Mouse (Mus musculus) limb, embryonic 14.5 days (tissue): ENCODE data around the gene Napsa. TPM values are rescaled to one million over a fixed set of nuclear protein-coding genes. Genes with fewer than 3 reads are reported as not detected.

Source experiments
- ATAC-seq: fragments of 200-750 bp; cut with Nextera tagmentation; 2 replicates; pipeline ENCODE4 v1.8.0; 2017; ENCODE audit warnings: low read depth, moderate number of reproducible peaks, moderate TSS enrichment; ENCODE audit not compliant: low FRiP score
- DNase-seq: peaks from one replicate; pipeline ENCODE4 v3.0.0-alpha.2; 2015; ENCODE audit warnings: low spot score
- H3K27ac ChIP-seq: fragments of 300-500 bp; sonication (generic); replicated peaks from 2 replicates; pipeline ENCODE4 v1.5.1; 2014; ENCODE audit warnings: low read depth, mild to moderate bottlenecking, low read length, moderate library complexity, mixed read lengths
- H3K27me3 ChIP-seq: fragments of 300-500 bp; sonication (generic); 2 replicates; pipeline ENCODE4 v1.6.1; 2014; ENCODE audit warnings: low read length, mixed read lengths; ENCODE audit not compliant: control insufficient read depth, insufficient read depth
- H3K36me3 ChIP-seq: fragments of 300-500 bp; sonication (generic); 2 replicates; pipeline ENCODE4 v1.6.1; 2014; ENCODE audit warnings: mild to moderate bottlenecking, low read length, moderate library complexity, mixed read lengths; ENCODE audit not compliant: control insufficient read depth, insufficient read depth
- H3K4me1 ChIP-seq: fragments of 300-500 bp; sonication (generic); 2 replicates; pipeline ENCODE4 v1.6.1; 2014; ENCODE audit warnings: antibody characterized with exemption, low read length, mixed read lengths; ENCODE audit not compliant: control insufficient read depth, insufficient read depth
- H3K4me2 ChIP-seq: fragments of 300-500 bp; sonication (generic); replicated peaks from 2 replicates; pipeline ENCODE4 v1.6.1; 2014; ENCODE audit warnings: low read depth, mild to moderate bottlenecking, low read length, moderate library complexity; ENCODE audit not compliant: severe bottlenecking
- H3K4me3 ChIP-seq: fragments of 300-500 bp; sonication (generic); replicated peaks from 2 replicates; pipeline ENCODE4 v1.5.1; 2014; ENCODE audit warnings: low read length
- H3K9ac ChIP-seq: fragments of 300-500 bp; sonication (generic); 2 replicates; pipeline ENCODE4 v1.6.1; 2014; ENCODE audit warnings: mild to moderate bottlenecking, low read depth, low read length, moderate library complexity; ENCODE audit not compliant: severe bottlenecking
- H3K9me3 ChIP-seq: fragments of 300-500 bp; sonication (generic); 2 replicates; pipeline ENCODE4 v1.6.1; 2016; ENCODE audit warnings: low read length; ENCODE audit not compliant: control insufficient read depth
- POLR2A ChIP-seq: fragments of 200-500 bp; IDR thresholded peaks from 2 replicates; pipeline ENCODE4 v1.8.0; 2012; ENCODE audit warnings: inconsistent platforms, mild to moderate bottlenecking, moderate library complexity, borderline replicate concordance; ENCODE audit not compliant: insufficient read depth, insufficient read length; ENCODE audit errors: extremely low read depth
- WGBS: fragments of 180-500 bp; shearing (Covaris S2); extraction: QIAGEN DNeasy Blood & Tissue Kit; methylation state at CpG from one replicate; pipeline ENCODE4 v1.1.7; 2014; 5-methylcytosine and 5-hydroxymethylcytosine counted together
- polyA plus RNA-seq, 2 experiments: library from polyadenylated mRNA; depleted of rRNA in 1 of 2; stranded (reverse) in 1 of 2; unstranded in 1 of 2; fragments of >200 nt; fragmentation: Nextera tagmentation in 1 of 2; extraction: Ambion mirVana in 1 of 2; gene quantifications; 2 replicates each; pipeline versions ENCODE4 v1.2.1 to v1.2.3; 2012 to 2014

Napsa gene
- polyA plus RNA-seq, 2 experiments = 1.4 to 2.2 TPM

- no peak for ATAC-seq
- Histone ChIP-seq H3K9ac (no peak overlapping the region), H3K4me3 (no peak overlapping the region), H3K27me3 (no peaks in the 10 kb centered on the region), H3K9me3 (no peaks in the 10 kb centered on the region), H3K4me1 (no peaks in the 10 kb centered on the region), H3K36me3 (no peaks in the 10 kb centered on the region), H3K27ac (no peak overlapping the region), H3K4me2 (no peak overlapping the region)
- WGBS = 44% methylated on average over 5 of the region's 5 CpGs
- no peak for TF ChIP-seq POLR2A
- no peak for DNase-seq
Observed at GRCm38 (mm10) chr7:44576333-44576844, 4.2 kb downstream of the Napsa start.

GRCm38 (mm10) chr7:44581637-44582036 lies 9.5 kb downstream of the Napsa start:
- Histone ChIP-seq H3K27ac (no peak overlapping the region), H3K4me1 (0 out of 2 replicates have a peak, but pooled peaks cover 3% of the 10 kb centered on the region), H3K4me2 (no peak overlapping the region), H3K4me3 (no peak overlapping the region), H3K9ac (no peak overlapping the region), H3K9me3 (no peaks in the 10 kb centered on the region), H3K27me3 (peaks cover 18% of the 10 kb centered on the region), H3K36me3 (no peaks in the 10 kb centered on the region)
- TF ChIP-seq POLR2A = no peak
- 80% methylated on average over 6 of the region's 6 CpGs for WGBS
- no peak for ATAC-seq
- DNase-seq = no peak

- Histone ChIP-seq H3K36me3 (no peaks in the 10 kb centered on the region), H3K27ac (no peak overlapping the region), H3K4me1 (0 out of 2 replicates have a peak, but pooled peaks cover 6% of the 10 kb centered on the region), H3K4me2 (no peak overlapping the region), H3K4me3 (no peak overlapping the region), H3K9ac (no peak overlapping the region), H3K27me3 (peaks cover 29% of the 10 kb centered on the region), H3K9me3 (no peaks in the 10 kb centered on the region)
- DNase-seq (no peak), ATAC-seq (no peak)
- WGBS = 77% methylated on average over 5 of the region's 5 CpGs
- TF ChIP-seq POLR2A = no peak
Observed at GRCm38 (mm10) chr7:44582709-44583108, 10.5 kb downstream of the Napsa start.

- H3K27me3 ChIP-seq = peaks cover 33% of the 10 kb centered on the region
- no peak for TF ChIP-seq POLR2A
Observed at GRCm38 (mm10) chr7:44583146-44583545, 11.0 kb downstream of the Napsa start.

GRCm38 (mm10) chr7:44584265-44584804 lies 12.2 kb downstream of the Napsa start:
- H3K27ac ChIP-seq = no peak overlapping the region
- no peaks in the 10 kb centered on the region for H3K36me3 ChIP-seq
- no peak overlapping the region for H3K9ac ChIP-seq
- no peak for TF ChIP-seq POLR2A
- DNase-seq (no peak), ATAC-seq (no peak)
- peaks cover 10% of the 10 kb centered on the region; the same call in 1 of the 2 replicates for H3K4me1 ChIP-seq
- H3K9me3 ChIP-seq = no peaks in the 10 kb centered on the region
- peaks cover 45% of the 10 kb centered on the region for H3K27me3 ChIP-seq
- 79% methylated on average over 4 of the region's 4 CpGs for WGBS
- no peak overlapping the region for H3K4me2 ChIP-seq
- no peak overlapping the region for H3K4me3 ChIP-seq

More at GRCm38 (mm10) chr7:44583146-44583545, 11.0 kb downstream of the Napsa start:
- no peak for ATAC-seq
- Histone ChIP-seq H3K27ac (no peak overlapping the region), H3K4me2 (no peak overlapping the region), H3K4me3 (no peak overlapping the region), H3K9ac (no peak overlapping the region), H3K9me3 (no peaks in the 10 kb centered on the region), H3K36me3 (no peaks in the 10 kb centered on the region), H3K4me1 (0 out of 2 replicates have a peak, but pooled peaks cover 6% of the 10 kb centered on the region)
- no peak for DNase-seq
- WGBS = 90% methylated on average over 1 of the region's 1 CpGs
